ENCODE assay signal across 17 mouse cellular contexts in genomic region chr6:143023691-143024090, GRCm38 (mm10).
"Had no signal": no experiment of that assay in that cellular context is flagged by ENCODE, and none has a peak within 500 bp of the region (broad histone marks: within the 10 kb centered on the region; RNA-seq: fewer than 3 reads in every experiment).

No protein-coding gene starts in this region.

- H3K4me1 ChIP-seq: neural tube, embryonic 12.5 days; neural tube, embryonic 13.5 days; stomach, embryonic 15.5 days had no signal

- H3K36me3 ChIP-seq: stomach, embryonic 15.5 days had no signal

- DNase-seq: retina, postnatal 1 day; right cerebral cortex, adult 18-20 months; right cerebral cortex, postnatal 14 days; right cerebral cortex, postnatal 25 days; right cerebral cortex, postnatal 4 days; spleen, adult 18-20 months; thymus, adult 18-20 months; thymus, adult 2 months; thymus, postnatal 14 days; thymus, postnatal 25 days; thymus, postnatal 36 days; thymus, postnatal 4 days had no signal

- H3K9me3 ChIP-seq: neural tube, embryonic 12.5 days; neural tube, embryonic 13.5 days; neural tube, embryonic 15.5 days; stomach, embryonic 15.5 days had no signal

- H3K27ac ChIP-seq: neural tube, embryonic 12.5 days; neural tube, embryonic 13.5 days; neural tube, embryonic 15.5 days; stomach, embryonic 15.5 days; stomach, postnatal 0 days had no signal

- H3K4me3 ChIP-seq: neural tube, embryonic 12.5 days; neural tube, embryonic 13.5 days; neural tube, embryonic 15.5 days; stomach, embryonic 15.5 days had no signal

- H3K27me3 ChIP-seq: neural tube, embryonic 12.5 days; neural tube, embryonic 13.5 days; neural tube, embryonic 15.5 days; stomach, embryonic 15.5 days had no signal
